Mouse (Mus musculus) erythroblast, embryonic 14.5 days (primary cell): Measurements from ENCODE around the gene Krt71.

ENCODE experiments used
- GATA1 ChIP-seq: IDR thresholded peaks from 2 replicates; pipeline ENCODE4 v1.6.1; 2012; ENCODE audit warnings: low read length, inconsistent platforms, mixed read lengths
- TAL1 ChIP-seq: IDR thresholded peaks from 3 replicates; pipeline ENCODE4 v1.6.1; 2012; ENCODE audit warnings: low read length, inconsistent platforms, mixed read lengths

- TF ChIP-seq TAL1 (no peak), GATA1 (no peak)
These were observed 43.0 kb downstream of the Krt71 start for GRCm38 (mm10) chr15:101699866-101700265.
